Mouse (Mus musculus): ENCODE results near the gene Ctcf. TPM values are rescaled to one million over a fixed set of nuclear protein-coding genes. Genes with fewer than 3 reads are reported as not detected.

The Ctcf gene
- total RNA-seq, 2 experiments from 2014 or later: 40.0 to 43.0 TPM

GRCm38 (mm10) chr8:105615942-105616341 lies 20.4 kb upstream of the Ctcf start:
- no peak for DNase-seq
- intact Hi-C loops (cut with DNase I): loop anchor here (2.0 kb wide), 1 partner anchor 19 kb away; no protein-coding TSS in a partner anchor

- DNase-seq: no peak
- intact Hi-C loops (cut with DNase I): loop anchor here (2.0 kb wide), 1 partner anchor 17 kb away; no protein-coding TSS in a partner anchor
Measured at GRCm38 (mm10) chr8:105617451-105618278, 18.7 kb upstream of the Ctcf start.

DNA sequence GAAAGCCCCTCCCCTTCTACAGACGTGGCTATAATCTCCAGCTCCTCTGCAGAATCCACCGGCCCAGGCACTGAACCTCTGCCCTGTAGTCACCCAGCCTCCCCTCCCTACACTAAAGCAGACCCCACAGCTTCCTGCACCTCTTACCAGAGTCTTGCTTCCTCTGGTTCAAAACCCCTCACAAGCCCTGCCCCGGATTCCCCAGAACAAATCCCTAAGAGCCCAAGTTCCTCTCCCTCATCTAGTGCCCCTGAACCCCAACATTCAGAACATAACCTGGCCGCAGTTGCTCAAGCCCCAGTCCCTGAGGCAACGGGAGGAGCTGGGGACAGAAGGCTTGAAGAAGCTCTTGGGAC lies 18.1 kb upstream of the Ctcf start:
- intact Hi-C loops (cut with DNase I): no loop called here
- DNase-seq: no peak

GRCm38 (mm10) chr8:105618892-105619591 lies 17.3 kb upstream of the Ctcf start:
- intact Hi-C loops (cut with DNase I): no loop called here
- no peak for DNase-seq

GRCm38 (mm10) chr8:105620211-105620610 lies 16.2 kb upstream of the Ctcf start:
- intact Hi-C loops (cut with DNase I): no loop called here

DNA sequence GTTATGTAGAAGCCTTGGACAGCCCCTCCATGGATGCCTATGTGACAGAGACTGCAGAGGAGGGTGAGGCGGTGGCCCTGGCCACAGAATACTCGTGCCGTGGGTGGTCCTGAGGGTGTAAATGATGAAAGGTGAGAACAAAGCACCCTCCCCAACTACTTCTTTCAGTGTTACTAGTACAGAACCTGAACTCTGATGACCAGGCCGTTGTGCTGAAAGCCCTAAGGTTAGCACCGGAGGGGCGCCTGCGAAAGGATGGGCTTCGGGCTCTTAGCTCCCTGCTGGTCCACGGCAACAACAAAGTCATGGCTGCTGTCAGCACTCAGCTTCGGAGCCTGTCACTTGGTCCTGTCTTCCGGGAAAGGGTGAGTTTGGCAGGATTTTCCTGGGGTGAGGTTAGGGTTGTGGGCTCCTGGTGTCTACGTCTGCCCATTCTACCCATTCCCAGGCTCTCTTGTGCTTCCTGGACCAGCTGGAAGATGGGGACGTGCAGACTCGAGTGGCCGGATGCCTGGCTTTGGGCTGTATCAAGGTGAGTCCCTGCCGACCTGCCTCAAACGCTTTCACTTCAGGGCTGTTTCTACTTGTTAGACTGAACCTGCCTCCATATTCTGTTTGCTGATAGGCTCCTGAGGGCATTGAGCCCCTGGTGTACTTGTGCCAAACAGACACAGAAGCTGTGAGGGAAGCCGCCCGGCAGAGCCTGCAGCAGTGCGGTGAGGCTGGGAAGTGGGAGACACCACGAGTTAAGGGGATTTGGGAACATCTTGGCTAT lies 15.2 kb upstream of the Ctcf start:
- no peak for DNase-seq
- intact Hi-C loops (cut with DNase I): no loop called here

More at GRCm38 (mm10) chr8:105620211-105620610, 16.2 kb upstream of the Ctcf start:
- DNase-seq: no peak

- DNase-seq: no peak
- intact Hi-C loops (cut with DNase I): loop anchor here (1.0 to 2.0 kb wide), 2 partner anchors 56 to 63 kb away; partner anchors contain the start of gene Atp6v0d1
Measured at GRCm38 (mm10) chr8:105621841-105622240, 14.5 kb upstream of the Ctcf start.

GRCm38 (mm10) chr8:105622421-105622920 lies 13.9 kb upstream of the Ctcf start:
- DNase-seq: peak; percentile 92 to 96
- intact Hi-C loops (cut with DNase I): loop anchor here (1.0 to 2.0 kb wide), 2 partner anchors 56 to 62 kb away; partner anchors contain the start of gene Atp6v0d1

GRCm38 (mm10) chr8:105623118-105623517 lies 13.2 kb upstream of the Ctcf start:
- intact Hi-C loops (cut with DNase I): loop anchor here (2.0 kb wide), 1 partner anchor 62 kb away; no protein-coding TSS in a partner anchor
- no peak for DNase-seq

DNA sequence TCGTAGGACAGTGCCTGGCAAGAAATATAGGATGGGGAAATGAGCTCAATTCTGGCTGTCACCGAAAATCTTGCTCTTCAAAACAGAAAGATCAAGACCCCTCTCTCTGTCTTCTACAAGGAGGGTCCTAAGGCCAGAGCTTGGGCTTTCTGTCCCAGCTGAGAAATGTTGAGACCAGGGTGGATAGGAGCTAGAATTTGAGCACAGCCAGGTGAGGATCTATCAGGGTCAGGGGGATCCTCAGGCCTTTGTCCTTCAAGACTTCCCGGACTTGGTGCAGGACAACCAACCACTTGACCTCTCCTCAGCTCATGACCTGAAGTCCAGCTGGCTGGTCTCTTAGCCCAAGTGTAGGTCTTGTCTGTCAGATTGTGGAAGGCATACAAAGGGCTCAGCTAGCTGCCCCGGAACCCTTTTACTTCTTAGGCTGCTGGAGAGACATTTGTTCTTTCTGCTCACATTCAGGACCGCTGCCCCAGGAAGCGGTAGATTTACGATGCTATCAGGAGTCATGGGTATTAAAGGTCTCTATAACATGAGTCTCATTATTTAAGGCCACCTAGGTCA lies 12.6 kb upstream of the Ctcf start:
- intact Hi-C loops (cut with DNase I): loop anchor here (2.0 kb wide), 1 partner anchor 61 kb away; no protein-coding TSS in a partner anchor
- DNase-seq: no peak

DNA sequence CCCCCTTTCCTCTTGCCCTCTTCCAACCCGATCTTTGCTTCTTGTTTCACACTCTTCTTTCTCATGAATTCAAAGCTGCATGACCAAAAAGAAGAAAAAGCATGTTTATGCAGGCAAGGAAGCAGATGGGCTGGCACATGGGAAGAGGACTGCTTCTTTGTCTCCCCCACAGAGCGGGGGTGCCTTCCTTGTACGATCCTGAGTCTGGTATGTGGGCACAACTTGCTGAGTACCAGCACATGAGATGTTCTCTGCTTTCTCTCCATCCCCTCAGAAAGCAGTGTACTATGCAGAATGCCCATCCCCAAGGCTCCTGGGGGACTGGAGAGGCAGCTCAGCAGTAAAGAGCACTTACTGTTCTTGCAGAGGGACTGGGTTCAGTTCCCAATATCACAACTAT lies 12.0 kb upstream of the Ctcf start:
- no peak for DNase-seq
- intact Hi-C loops (cut with DNase I): no loop called here

DNA sequence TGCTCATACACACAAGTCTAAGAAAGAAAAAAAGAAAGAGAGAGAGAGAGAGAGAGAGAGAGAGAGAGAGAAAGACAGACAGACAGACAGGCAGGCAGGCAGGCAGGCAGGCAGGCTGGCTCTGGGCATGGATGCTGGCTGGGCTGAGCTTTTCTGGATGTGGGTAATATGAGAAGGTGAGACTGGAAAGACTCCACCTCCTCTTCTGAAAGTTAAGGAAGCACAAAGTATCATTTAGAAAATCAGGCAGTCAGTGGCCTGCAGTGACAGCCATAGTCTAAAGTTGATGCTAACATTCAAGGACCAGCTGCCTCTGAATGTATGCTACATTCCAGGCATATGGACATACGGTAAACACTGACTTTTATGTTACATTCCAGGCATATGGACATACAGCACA lies 11.5 kb upstream of the Ctcf start:
- intact Hi-C loops (cut with DNase I): no loop called here
- DNase-seq: no peak

- intact Hi-C loops (cut with DNase I): no loop called here
- no peak for DNase-seq
Measured at GRCm38 (mm10) chr8:105626086-105626485, 10.3 kb upstream of the Ctcf start.

DNA sequence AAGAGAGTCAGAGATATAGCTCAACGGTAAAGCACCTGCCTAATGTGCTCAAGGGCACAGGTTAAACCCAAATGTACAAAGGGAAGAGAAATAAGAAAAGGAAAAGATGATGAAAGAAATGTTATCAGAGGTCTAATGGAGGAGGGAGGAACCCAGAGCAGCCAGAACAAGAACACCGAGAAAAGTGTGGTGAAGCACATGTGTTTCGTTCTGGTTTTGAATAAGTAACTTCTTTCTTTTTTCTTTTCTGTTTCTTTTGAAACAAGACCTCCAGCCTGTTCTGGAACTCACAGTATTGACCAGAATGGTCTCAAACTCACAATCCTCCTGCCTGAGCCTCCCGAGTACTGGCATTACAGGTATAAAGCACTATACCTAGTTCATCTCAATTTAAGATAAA lies 7.0 kb upstream of the Ctcf start:
- intact Hi-C loops (cut with DNase I): no loop called here
- DNase-seq: no peak

DNA sequence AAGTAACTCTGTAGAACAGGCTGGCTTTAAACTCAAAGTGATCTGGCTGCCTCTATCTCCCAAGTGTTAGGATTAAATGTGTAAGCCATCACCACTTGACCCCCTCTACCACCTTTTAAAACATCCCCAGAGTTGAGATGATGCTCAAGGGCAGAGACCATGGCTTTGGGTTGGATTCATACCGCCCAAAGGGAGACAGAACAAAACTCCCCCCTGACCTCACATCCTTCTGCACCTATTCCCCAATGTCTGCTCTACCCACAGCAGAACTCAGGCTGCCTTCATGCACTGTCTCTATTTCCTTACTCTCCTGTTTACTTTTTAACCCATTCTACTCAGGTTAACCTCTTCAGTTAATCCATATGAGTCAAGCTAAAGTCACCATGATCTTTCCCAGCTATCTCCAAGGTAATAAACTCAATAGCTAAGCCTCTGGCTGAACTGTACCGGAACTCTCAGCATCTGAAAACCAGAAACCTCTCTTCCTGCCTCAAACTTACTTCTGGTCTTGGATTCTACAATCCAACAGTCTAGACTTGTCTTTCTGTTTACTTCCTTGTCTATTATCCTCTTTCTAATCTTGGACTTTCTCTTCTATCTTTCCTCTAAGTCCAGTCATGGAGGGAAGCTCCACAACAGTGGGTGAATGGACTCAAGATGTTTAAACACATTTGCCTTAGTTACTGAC lies 1.5 kb upstream of the Ctcf start:
- DNase-seq: no peak
- intact Hi-C loops (cut with DNase I): loop anchor here (2.0 to 5.0 kb wide), 2 partner anchors 18 to 52 kb away; partner anchors contain the start of gene Carmil2

DNA sequence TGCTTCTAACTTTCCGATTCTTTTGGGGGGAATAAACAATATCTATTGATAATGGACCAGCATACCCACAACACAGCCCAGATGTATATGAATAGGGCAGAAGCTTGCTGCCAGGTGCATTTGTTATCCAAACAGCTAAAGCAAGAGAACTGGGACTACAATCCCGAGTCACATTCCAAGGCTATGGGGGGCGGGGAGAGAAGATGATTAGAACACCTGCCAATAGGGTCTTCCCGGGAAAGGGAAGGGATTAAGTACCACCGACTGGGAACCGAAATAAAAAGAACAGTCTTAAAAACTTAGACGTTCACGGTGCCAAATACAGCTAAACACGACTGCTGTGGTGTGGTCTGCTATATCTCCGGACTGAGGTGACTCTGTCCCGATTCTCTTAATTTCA lies 887 bp upstream of the Ctcf start:
- no peak for DNase-seq
- intact Hi-C loops (cut with DNase I): loop anchor here (2.0 to 5.0 kb wide), 2 partner anchors 19 to 52 kb away; partner anchors contain the start of gene Carmil2

GRCm38 (mm10) chr8:105636963-105637510 lies 669 bp downstream of the Ctcf start, which contains the start of gene Agrp:
Agrp (minus strand) TSS chr8:105637393.
- intact Hi-C loops (cut with DNase I): loop anchor here (1.0 to 5.0 kb wide), 4 partner anchors 41 to 71 kb away; partner anchors contain the start of genes Acd, Atp6v0d1, Carmil2 and Pard6a
- peak in 1 of 2 experiments; percentile 79 for DNase-seq

DNA sequence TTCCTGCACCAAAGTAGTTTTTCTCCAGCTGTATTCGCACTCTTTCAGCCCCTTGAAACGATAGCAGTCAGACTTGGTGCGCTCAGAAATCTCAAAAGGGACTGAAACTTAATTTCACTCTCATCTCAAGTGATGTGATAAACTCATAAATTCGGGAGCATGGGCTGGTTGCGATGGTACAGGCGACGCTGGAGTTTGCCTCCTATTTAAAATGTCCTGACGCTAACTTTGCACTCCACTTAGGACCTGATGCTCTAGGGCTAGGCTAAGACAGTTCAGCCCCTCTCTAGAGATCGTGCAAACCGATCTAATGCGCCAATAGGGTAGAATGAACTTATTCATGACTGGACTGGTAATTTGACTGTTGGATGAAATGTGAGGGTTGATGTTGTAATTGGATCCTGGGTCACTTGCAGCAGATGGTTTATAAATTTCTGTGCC lies 1.3 kb downstream of the Ctcf start:
- no peak for DNase-seq
- intact Hi-C loops (cut with DNase I): loop anchor here (2.0 to 5.0 kb wide), 2 partner anchors 50 to 63 kb away; partner anchors contain the start of genes Acd, Carmil2 and Pard6a

DNA sequence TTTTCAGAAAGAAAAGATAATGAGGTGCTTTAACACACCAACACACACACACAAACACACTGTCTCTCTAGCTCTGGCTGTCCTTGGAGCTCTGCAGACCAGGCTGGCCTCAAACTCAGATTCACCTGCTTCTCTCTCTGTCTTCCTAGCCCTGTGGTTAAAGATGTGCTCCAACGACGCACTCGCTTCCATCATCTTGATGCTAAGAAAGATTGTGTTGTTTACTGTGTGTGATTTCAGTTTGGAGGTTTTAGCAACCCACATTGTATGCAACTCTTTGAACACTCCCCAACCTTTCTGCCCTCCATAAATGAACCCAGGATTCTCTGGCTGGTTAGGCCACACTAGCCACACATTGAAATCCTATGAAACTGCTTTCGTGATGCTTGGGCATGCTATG lies 2.1 kb downstream of the Ctcf start:
- intact Hi-C loops (cut with DNase I): loop anchor here (5.0 kb wide), 1 partner anchor 49 kb away; the partner anchor contains the start of gene Carmil2

More for the DNA sequence above, 2.1 kb downstream of the Ctcf start:
- no peak for DNase-seq

Measured in heart, postnatal 36 days (tissue).